Mouse (Mus musculus) urinary bladder, postnatal 36 days (tissue): ENCODE measurements around the gene Elk3.
A peak's percentile ranks its signal among the peaks of the same experiment; 100 is the strongest.

Source experiments
- DNase-seq, 2 experiments: peaks; one replicate each; pipeline ENCODE4 v3.0.0; 2022; ENCODE audit warnings: low spot score in 2 of 2, mixed read lengths in 1 of 2

The Elk3 gene

GRCm38 (mm10) chr10:93242861-93243260, 68.1 kb downstream of the Elk3 start:
- no peak for DNase-seq

DNA sequence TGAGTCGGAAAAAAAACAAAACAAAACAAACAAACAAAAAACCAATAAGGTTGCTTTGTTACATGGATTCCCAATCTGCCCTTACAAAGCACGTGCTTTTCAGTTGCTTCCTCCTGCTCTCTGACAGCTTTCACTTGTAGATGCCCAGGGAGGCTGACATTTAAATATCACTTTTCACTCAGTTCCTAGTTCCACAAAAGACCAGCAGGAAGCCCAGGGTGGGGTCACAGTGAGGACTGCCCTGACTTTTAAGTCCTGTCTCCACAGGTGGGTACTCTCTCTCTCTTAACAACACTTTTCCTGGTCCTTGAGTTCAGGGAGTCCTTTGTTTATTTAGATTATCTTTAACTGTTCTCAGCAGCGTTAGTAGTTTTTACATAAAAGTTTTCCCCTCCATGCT, 68.7 kb downstream of the Elk3 start:
- no peak for DNase-seq

DNA sequence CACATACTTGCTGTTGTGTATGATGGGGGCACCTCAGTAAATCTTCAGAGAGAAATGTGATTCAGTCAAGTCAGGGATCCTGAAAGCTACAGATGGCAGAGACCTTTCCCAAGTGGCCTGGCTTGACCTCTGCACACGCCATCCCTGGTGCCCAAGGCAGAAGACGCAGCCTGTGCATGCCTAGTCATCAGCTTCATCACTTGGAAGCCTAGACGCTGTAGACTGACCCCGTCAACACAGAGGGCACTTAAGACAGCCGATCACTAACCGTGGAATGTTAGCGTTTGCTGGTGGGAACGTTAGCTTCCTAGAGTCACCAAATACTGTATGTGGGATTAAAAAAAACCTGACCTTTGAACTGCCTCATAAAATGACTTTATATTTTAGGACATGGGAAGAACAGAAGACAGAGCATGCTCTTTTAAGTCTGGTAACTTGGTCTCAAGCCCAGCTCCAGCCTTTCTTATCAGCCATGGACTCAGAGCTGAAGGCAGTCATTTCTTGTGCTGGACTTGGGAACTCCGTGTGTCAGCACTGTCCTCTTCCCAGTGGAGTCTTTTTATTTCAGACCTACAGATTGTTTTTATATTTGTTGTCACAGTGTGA, 71.6 kb downstream of the Elk3 start:
- DNase-seq = no peak

DNA sequence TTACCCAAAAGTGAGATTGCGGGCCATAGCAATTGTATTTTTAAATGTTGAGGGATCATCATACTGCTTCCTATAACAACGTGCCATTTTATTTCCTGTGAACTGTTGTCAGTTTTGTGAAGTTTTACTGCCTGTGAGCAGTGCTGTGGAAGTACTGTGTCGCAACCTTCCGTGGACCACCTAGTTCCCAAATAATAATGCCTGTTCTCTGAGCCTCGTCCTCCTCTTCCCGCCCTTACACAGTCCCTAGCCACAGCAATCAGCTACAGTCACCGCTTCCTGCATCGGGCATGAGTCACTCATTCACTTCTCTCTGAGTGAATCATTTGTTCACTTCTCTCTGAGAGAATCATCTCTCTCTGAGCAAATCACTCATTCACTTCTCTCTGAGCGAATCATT, 76.2 kb downstream of the Elk3 start:
- no peak for DNase-seq

DNA sequence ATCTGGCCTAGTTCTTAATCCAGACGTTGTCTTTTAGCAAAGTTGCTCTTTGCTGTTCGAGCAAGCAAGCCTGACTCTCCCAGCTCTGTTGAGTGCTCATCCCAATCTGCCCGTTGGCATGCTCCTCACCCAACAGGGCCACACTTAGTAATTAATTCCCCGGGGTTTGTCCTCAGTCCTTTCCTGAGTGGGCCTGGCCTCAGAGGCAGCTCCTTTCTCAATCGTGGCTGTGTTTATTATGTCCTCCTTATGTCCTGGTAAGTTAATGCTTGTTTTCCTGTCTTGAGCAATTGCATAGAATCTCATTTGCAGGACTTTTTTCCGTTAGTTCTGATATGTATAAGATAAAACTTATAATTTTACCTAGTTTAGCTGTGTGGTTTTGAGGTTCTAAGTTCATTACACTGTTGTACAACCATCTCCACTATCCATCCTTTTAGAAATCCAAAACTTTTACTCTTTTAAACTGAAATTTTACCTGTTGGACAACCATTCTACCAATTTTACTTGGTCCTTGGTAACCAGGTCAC, 77.2 kb downstream of the Elk3 start:
- DNase-seq = no peak

DNA sequence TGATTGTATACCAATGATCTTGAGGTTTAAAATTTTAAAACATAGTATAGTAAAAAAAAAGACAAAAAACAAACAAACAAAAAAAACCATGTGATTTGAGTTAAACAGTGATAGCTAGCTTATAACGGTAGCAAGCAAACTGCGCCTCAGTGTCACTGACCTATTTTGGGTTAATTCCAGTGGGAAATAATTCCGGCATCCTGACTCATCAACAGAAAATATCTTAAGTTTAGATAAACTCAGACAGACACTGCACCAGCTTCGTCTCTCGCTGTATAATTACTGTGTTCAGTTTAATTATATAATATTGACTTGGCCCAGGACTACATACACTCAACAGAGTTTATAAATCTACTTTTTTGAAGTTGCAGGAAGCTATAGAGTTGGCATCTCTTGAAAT, 79.0 kb downstream of the Elk3 start:
- no peak for DNase-seq

- no peak for DNase-seq
Observed at GRCm38 (mm10) chr10:93231490-93231889, 79.4 kb downstream of the Elk3 start.

GRCm38 (mm10) chr10:93228401-93229007, 82.4 kb downstream of the Elk3 start:
- no peak for DNase-seq

- no peak for DNase-seq
Observed at GRCm38 (mm10) chr10:93227921-93228320, 83.0 kb downstream of the Elk3 start.

GRCm38 (mm10) chr10:93225751-93226150, 85.2 kb downstream of the Elk3 start:
- DNase-seq = no peak

DNA sequence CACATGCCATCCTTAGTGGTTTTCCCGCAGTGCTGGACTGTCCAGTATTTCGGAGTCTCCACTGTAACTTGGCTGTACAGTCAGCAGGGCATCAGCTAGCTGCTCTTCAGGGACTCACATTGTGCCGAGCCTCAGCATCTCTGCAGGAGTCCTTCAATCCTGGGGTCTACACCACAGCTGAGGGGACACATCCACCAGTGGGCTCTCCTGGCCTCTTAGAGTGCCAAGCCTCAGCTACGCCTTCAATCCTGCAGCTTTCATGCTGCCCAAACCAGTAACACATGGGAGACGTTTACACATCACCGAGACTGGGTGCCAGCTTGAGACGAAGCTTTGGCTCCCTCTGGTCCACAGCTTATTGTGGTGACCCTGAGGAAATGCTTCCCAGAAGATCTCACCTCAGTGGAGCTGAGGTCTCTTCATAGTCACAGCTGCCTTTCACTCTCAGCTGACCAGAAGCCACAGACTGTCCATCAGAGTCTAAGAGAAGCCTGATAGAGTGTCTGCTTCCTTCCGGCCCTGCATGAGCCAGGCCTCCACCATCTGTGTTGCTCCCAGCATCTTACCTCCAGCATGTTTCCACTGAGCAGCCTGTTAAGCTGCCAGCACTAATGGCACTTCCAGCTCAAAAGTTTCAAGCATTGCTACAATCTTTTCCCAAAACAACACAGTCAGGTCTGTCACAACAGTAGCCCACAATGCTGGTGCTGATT, 95.7 kb downstream of the Elk3 start:
- DNase-seq = no peak

GRCm38 (mm10) chr10:93214251-93214650, 96.7 kb downstream of the Elk3 start:
- no peak for DNase-seq

GRCm38 (mm10) chr10:93213339-93213738, 97.6 kb downstream of the Elk3 start:
- peak; percentile 37 to 42 for DNase-seq

GRCm38 (mm10) chr10:93212699-93213098, 98.2 kb downstream of the Elk3 start:
- no peak for DNase-seq

- no peak for DNase-seq
Observed at GRCm38 (mm10) chr10:93207176-93207575, 103.8 kb downstream of the Elk3 start.

DNA sequence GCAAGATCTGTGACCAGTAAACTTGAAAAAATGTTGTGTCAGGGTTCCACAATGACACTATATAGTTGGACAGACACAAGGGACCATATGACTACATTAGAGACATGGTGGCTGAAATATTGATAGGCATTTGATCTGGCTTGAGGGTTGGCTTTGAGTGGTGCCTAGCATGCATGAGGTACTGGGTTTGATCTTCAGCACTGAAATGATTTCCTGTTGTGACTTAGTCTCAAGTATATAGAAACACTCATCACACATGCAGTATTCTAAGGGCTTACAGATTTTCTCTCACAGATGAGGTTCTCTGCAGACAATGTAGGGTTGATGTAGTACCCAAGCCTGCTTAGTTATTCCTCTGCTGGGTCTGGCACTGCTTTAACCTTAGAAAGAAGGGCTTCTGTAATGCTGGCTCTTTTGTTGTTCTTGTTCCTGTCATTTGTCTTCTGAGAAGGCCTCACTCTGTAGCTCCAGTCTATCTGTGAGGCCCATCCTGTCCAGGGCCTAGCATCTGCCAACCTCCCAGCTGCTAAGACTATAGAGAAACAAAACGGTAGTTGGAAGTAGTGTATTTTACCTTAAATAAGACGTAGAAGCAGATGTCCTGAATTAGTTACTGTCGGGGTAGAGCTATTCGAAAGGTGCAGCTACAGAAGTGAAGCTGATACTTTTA, 105.5 kb downstream of the Elk3 start:
- no peak for DNase-seq

GRCm38 (mm10) chr10:93201846-93202458, 109.0 kb downstream of the Elk3 start:
- no peak for DNase-seq

DNA sequence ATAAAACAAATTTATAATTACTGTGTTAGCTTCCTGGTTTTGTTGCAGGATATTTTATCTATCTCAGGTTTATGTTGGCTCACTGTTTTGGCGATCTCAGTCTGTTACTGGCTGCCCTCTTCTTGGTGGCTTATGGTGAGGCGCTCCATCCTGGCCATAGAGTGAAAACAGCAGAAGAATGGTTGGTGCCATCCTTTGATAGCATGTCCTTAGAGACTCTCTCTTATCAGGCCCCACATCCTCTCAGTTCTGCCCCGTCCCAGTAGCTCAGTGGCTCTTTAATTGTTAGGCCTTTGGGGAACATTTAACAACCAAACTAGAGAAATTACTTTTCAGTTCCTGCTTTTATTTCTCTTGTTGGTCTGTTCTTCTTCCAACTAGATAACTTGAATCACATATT, 112.0 kb downstream of the Elk3 start:
- DNase-seq = no peak
